Comparison of ENCODE assay signal across 8 mouse cellular contexts in genomic region chr17:25469798-25470197, GRCm38 (mm10). TPM values are rescaled to one million over a fixed set of nuclear protein-coding genes. Genes with fewer than 3 reads are reported as not detected.
DNase-seq lines count a peak whose midpoint lies in the region; ATAC-seq and TF ChIP-seq lines count a peak whose summit lies in the region.

No protein-coding gene starts in this region.

- peak; percentile 49 for TF ChIP-seq CTCF in bone marrow macrophage, adult 2 months (IDR thresholded peaks at IDR 0.05; ENCODE audit: low read depth, low read length)

- TF ChIP-seq POLR2A in bone marrow macrophage, adult 2 months (IDR thresholded peaks at IDR 0.05; ENCODE audit: borderline replicate concordance, low read depth, low read length) = no peak

- H3K4me3 ChIP-seq in bone marrow macrophage, adult 2 months (ENCODE audit: insufficient read depth, low read length) = no peak overlapping the region
- no peak overlapping the region for H3K4me3 ChIP-seq in forebrain, embryonic 13.5 days
- no peak overlapping the region for H3K4me3 ChIP-seq in hindbrain, embryonic 15.5 days
- no peak overlapping the region for H3K4me3 ChIP-seq in midbrain, embryonic 12.5 days
- H3K4me3 ChIP-seq in stomach, embryonic 14.5 days (ENCODE audit: low read depth, low read length) = no peak overlapping the region

- H3K9ac ChIP-seq in forebrain, embryonic 13.5 days = no peak overlapping the region
- H3K9ac ChIP-seq in hindbrain, embryonic 15.5 days = 0 out of 2 replicates have a peak overlapping the region, but pooled peaks have one; percentile 10
- H3K9ac ChIP-seq in midbrain, embryonic 12.5 days (replicated peaks) = no peak overlapping the region
- no peak overlapping the region for H3K9ac ChIP-seq in stomach, embryonic 14.5 days (replicated peaks; ENCODE audit: low read depth, low read length)

- H3K4me1 ChIP-seq in bone marrow macrophage, adult 2 months (ENCODE audit: control insufficient read depth, insufficient read depth, low read length) = no peaks in the 10 kb centered on the region
- peaks cover 7% of the 10 kb centered on the region for H3K4me1 ChIP-seq in forebrain, embryonic 13.5 days
- H3K4me1 ChIP-seq in hindbrain, embryonic 15.5 days (replicated peaks) = peaks cover 13% of the 10 kb centered on the region
- H3K4me1 ChIP-seq in midbrain, embryonic 12.5 days = peaks cover 11% of the 10 kb centered on the region
- 0 out of 2 replicates have a peak, but pooled peaks cover 4% of the 10 kb centered on the region for H3K4me1 ChIP-seq in stomach, embryonic 14.5 days (ENCODE audit: control insufficient read depth, insufficient read depth, low read length)

- ATAC-seq in forebrain, embryonic 13.5 days = peak; percentile 48; the same call in 1 of the 2 replicates
- peak; percentile 46; the same call in 1 of the 2 replicates for ATAC-seq in hindbrain, embryonic 15.5 days (ENCODE audit: low FRiP score, low read depth)
- ATAC-seq in midbrain, embryonic 12.5 days (ENCODE audit: low FRiP score, low read depth) = 0 out of 2 replicates have a peak, but pooled peaks have one; percentile 19
- peak; percentile 16; the same call in 1 of the 2 replicates for ATAC-seq in stomach, embryonic 14.5 days (ENCODE audit: insufficient number of reproducible peaks, insufficient read depth, low FRiP score, low read depth)

- H3K4me2 ChIP-seq in forebrain, embryonic 13.5 days = no peak overlapping the region
- H3K4me2 ChIP-seq in hindbrain, embryonic 15.5 days = no peak overlapping the region
- H3K4me2 ChIP-seq in midbrain, embryonic 12.5 days (replicated peaks) = no peak overlapping the region
- H3K4me2 ChIP-seq in stomach, embryonic 14.5 days (replicated peaks; ENCODE audit: low read depth, low read length) = no peak overlapping the region

- peak; percentile 26 for DNase-seq in cerebellum, adult 11 months
- no peak for DNase-seq in cerebellum, adult 11-12 months
- peak; percentile 72 to 76 for DNase-seq in left cerebral cortex, adult 18-20 months (ENCODE audit: low spot score in 2 of 2)

- H3K36me3 ChIP-seq in forebrain, embryonic 13.5 days (ENCODE audit: poor library complexity, severe bottlenecking) = no peaks in the 10 kb centered on the region
- no peaks in the 10 kb centered on the region for H3K36me3 ChIP-seq in hindbrain, embryonic 15.5 days
- H3K36me3 ChIP-seq in midbrain, embryonic 12.5 days = no peaks in the 10 kb centered on the region
- no peaks in the 10 kb centered on the region for H3K36me3 ChIP-seq in stomach, embryonic 14.5 days (ENCODE audit: control insufficient read depth, insufficient read depth, low read length)

- H3K9me3 ChIP-seq in forebrain, embryonic 13.5 days (replicated peaks) = no peaks in the 10 kb centered on the region
- no peaks in the 10 kb centered on the region for H3K9me3 ChIP-seq in hindbrain, embryonic 15.5 days
- H3K9me3 ChIP-seq in midbrain, embryonic 12.5 days = no peaks in the 10 kb centered on the region
- no peaks in the 10 kb centered on the region for H3K9me3 ChIP-seq in stomach, embryonic 14.5 days (ENCODE audit: control insufficient read depth, low read depth, low read length)

- H3K27me3 ChIP-seq in forebrain, embryonic 13.5 days = peaks cover 69% of the 10 kb centered on the region
- H3K27me3 ChIP-seq in hindbrain, embryonic 15.5 days = peaks cover 11% of the 10 kb centered on the region
- H3K27me3 ChIP-seq in midbrain, embryonic 12.5 days = peaks cover 54% of the 10 kb centered on the region
- H3K27me3 ChIP-seq in stomach, embryonic 14.5 days (ENCODE audit: control insufficient read depth, insufficient read depth, low read length) = no peaks in the 10 kb centered on the region

- H3K27ac ChIP-seq in bone marrow macrophage, adult 2 months (ENCODE audit: insufficient read depth, low read depth, low read length) = no peak overlapping the region
- H3K27ac ChIP-seq in forebrain, embryonic 13.5 days = no peak overlapping the region
- H3K27ac ChIP-seq in hindbrain, embryonic 15.5 days (replicated peaks) = no peak overlapping the region
- H3K27ac ChIP-seq in midbrain, embryonic 12.5 days (replicated peaks) = no peak overlapping the region
- H3K27ac ChIP-seq in stomach, embryonic 14.5 days (ENCODE audit: low read length) = no peak overlapping the region

- WGBS in forebrain, embryonic 13.5 days = 29% methylated on average over 8 of the region's 8 CpGs
- 34% methylated on average over 8 of the region's 8 CpGs for WGBS in hindbrain, embryonic 15.5 days
- 37% methylated on average over 8 of the region's 8 CpGs for WGBS in midbrain, embryonic 12.5 days
- WGBS in stomach, embryonic 14.5 days = 24% methylated on average over 8 of the region's 8 CpGs

RNA-seq across cellular contexts. Expression of gene Tekt4, which starts 15.4 kb away (rescaled TPM):
- polyA plus RNA-seq in bone marrow macrophage, adult 2 months (2012; ENCODE audit: insufficient read depth, insufficient read length, missing spikeins) = not detected in 2 replicates
- 0.57 and 0.82 TPM in 2 replicates for polyA plus RNA-seq in forebrain, embryonic 13.5 days (2015; fragmentation: Nextera tagmentation; extraction: Ambion mirVana)
- polyA plus RNA-seq in hindbrain, embryonic 15.5 days (2015; fragmentation: Nextera tagmentation; extraction: Ambion mirVana) = 1.1 and 1.3 TPM in 2 replicates
- total RNA-seq in left cerebral cortex, adult 18-20 months (2021) = 1 to 10 TPM in 1 of 2 experiments, under 1 TPM in 1; 0.49 to 1.2 TPM
- 0.14 and 0.22 TPM in 2 replicates for polyA plus RNA-seq in midbrain, embryonic 12.5 days (2016; fragmentation: Nextera tagmentation; extraction: Ambion mirVana)
- not detected in 2 replicates for polyA plus RNA-seq in stomach, embryonic 14.5 days (2014; fragmentation: Nextera tagmentation; extraction: Ambion mirVana)

RNA-seq across cellular contexts. Expression of gene Sstr5, which starts 27.3 kb away (rescaled TPM):
- not detected in 2 replicates for polyA plus RNA-seq in bone marrow macrophage, adult 2 months (2012; ENCODE audit: insufficient read depth, insufficient read length, missing spikeins)
- 0.10 and 0.11 TPM in 2 replicates for polyA plus RNA-seq in forebrain, embryonic 13.5 days (2015; fragmentation: Nextera tagmentation; extraction: Ambion mirVana)
- polyA plus RNA-seq in hindbrain, embryonic 15.5 days (2015; fragmentation: Nextera tagmentation; extraction: Ambion mirVana) = 0.64 and 0.77 TPM in 2 replicates
- 1 to 10 TPM in 1 of 2 experiments, under 1 TPM in 1; 0.75 to 1.1 TPM for total RNA-seq in left cerebral cortex, adult 18-20 months (2021)
- 0.11 TPM in 1 of 2 replicates, not detected in the other for polyA plus RNA-seq in midbrain, embryonic 12.5 days (2016; fragmentation: Nextera tagmentation; extraction: Ambion mirVana)
- polyA plus RNA-seq in stomach, embryonic 14.5 days (2014; fragmentation: Nextera tagmentation; extraction: Ambion mirVana) = 0.25 TPM in 1 of 2 replicates, not detected in the other

RNA-seq across cellular contexts. Expression of gene Cacna1h, which starts 36.2 kb away (rescaled TPM):
- polyA plus RNA-seq in bone marrow macrophage, adult 2 months (2012; ENCODE audit: insufficient read depth, insufficient read length, missing spikeins) = not detected in 2 replicates
- 7.9 and 9.1 TPM in 2 replicates for polyA plus RNA-seq in forebrain, embryonic 13.5 days (2015; fragmentation: Nextera tagmentation; extraction: Ambion mirVana)
- 10.0 and 10.6 TPM in 2 replicates for polyA plus RNA-seq in hindbrain, embryonic 15.5 days (2015; fragmentation: Nextera tagmentation; extraction: Ambion mirVana)
- total RNA-seq in left cerebral cortex, adult 18-20 months (2021) = 10 to 100 TPM; 39.6 to 43.7 TPM
- 9.7 and 10.4 TPM in 2 replicates for polyA plus RNA-seq in midbrain, embryonic 12.5 days (2016; fragmentation: Nextera tagmentation; extraction: Ambion mirVana)
- 6.1 and 6.6 TPM in 2 replicates for polyA plus RNA-seq in stomach, embryonic 14.5 days (2014; fragmentation: Nextera tagmentation; extraction: Ambion mirVana)
